Mouse (Mus musculus) spleen, postnatal 4 days (tissue): ENCODE data around the gene Tfec.

Experiments
- DNase-seq, 2 experiments: peaks; one replicate each; pipeline ENCODE4 v3.0.0; 2022; ENCODE audit warnings: low spot score in 2 of 2

The Tfec gene

GRCm38 (mm10) chr6:16794036-16794435 lies 104.2 kb downstream of the Tfec start:
- no peak for DNase-seq

GRCm38 (mm10) chr6:16785166-16785565 lies 113.1 kb downstream of the Tfec start:
- DNase-seq = no peak
